Mouse (Mus musculus) E14TG2a.4 (cell line): Measurements from ENCODE around the gene Fars2.

Experiments
- CTCF ChIP-seq: conservative IDR thresholded peaks from 2 replicates; pipeline ENCODE4 v1.5.1; 2014; ENCODE audit warnings: low read length
- NANOG ChIP-seq: IDR thresholded peaks from 2 replicates; pipeline ENCODE4 v1.6.1; 2014; ENCODE audit warnings: borderline replicate concordance, low read length, mixed read lengths
- POU5F1 ChIP-seq: IDR thresholded peaks from 2 replicates; pipeline ENCODE4 v1.6.1; 2014; ENCODE audit warnings: low read length, borderline replicate concordance

- no peak for TF ChIP-seq CTCF
- no peak for TF ChIP-seq POU5F1
- TF ChIP-seq NANOG: no peak
Measured at GRCm38 (mm10) chr13:36726551-36726950, 609.3 kb downstream of the Fars2 start.
